Mouse (Mus musculus): ENCODE measurements around the gene Olfr641. TPM values are rescaled to one million over a fixed set of nuclear protein-coding genes. Genes with fewer than 3 reads are reported as not detected.

Gene Olfr641
- not detected in 2 replicates for polyA plus RNA-seq (2016; fragmentation: Nextera tagmentation; extraction: Ambion mirVana)

DNA sequence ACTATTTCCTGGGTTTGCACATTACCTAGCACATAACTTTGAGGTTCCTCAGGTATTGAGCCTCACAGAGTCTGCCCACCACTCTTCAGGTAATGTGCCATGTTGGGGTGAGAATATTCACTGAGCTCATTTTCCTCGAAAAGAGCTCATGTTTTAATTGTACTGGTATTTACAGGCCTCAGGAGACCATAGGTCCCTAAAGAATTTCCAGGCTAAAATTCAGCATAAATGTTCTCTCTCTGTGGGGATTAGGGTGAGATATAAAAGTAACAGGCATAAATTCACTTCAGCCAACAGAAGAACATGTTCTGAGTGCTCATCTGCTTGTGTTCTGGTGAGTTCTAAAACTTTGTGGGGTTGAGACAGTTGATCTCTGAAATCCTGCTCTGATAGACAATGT lies at the start of gene Olfr641:
Gene Olfr641 (plus strand): TSS at position 301 of the 400 bp plus-strand sequence.
- no peaks in the 10 kb centered on the region for H3K4me1 ChIP-seq (replicated peaks)
- no peak within 1 kb of the TSS for H3K4me2 ChIP-seq
- H3K4me3 ChIP-seq = no peak within 1 kb of the TSS
- no peaks in the 10 kb centered on the region; the same call in 1 of the 2 replicates for H3K9me3 ChIP-seq (replicated peaks)
- H3K27me3 ChIP-seq (replicated peaks) = no peaks in the 10 kb centered on the region
- no peak within 1 kb of the TSS for H3K27ac ChIP-seq (ENCODE audit: poor library complexity, severe bottlenecking)
- H3K9ac ChIP-seq = no peak within 1 kb of the TSS
- ATAC-seq (ENCODE audit: insufficient number of reproducible peaks, low FRiP score) = no peak
- WGBS = 64% methylated on average over 1 of the region's 1 CpGs
- H3K36me3 ChIP-seq = no peaks in the 10 kb centered on the region

DNA sequence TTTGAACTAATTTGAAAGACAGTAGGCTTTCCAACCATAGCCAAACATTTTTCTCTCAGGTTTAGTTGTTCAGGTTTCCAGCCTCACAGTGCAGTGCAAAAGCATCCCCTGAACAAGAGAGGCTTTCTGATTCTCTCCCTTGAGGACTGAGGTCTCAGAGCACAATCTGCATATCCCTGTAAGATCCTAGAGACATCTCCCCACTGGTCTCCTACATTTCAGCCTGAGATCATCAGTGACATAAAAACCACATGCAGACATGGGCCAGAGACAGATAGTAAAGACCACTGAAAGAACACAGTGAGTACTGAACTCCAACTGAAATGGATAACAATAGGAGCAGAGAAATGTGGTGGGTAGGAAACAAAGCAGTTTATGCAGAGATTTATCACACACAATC lies 36.8 kb upstream of the Olfr641 start, which contains the start of gene Olfr638:
Gene Olfr638 (plus strand): TSS at position 301 of the 400 bp plus-strand sequence.
- no peak for ATAC-seq (ENCODE audit: insufficient number of reproducible peaks, low FRiP score)
- no peaks in the 10 kb centered on the region for H3K27me3 ChIP-seq (replicated peaks)

DNA sequence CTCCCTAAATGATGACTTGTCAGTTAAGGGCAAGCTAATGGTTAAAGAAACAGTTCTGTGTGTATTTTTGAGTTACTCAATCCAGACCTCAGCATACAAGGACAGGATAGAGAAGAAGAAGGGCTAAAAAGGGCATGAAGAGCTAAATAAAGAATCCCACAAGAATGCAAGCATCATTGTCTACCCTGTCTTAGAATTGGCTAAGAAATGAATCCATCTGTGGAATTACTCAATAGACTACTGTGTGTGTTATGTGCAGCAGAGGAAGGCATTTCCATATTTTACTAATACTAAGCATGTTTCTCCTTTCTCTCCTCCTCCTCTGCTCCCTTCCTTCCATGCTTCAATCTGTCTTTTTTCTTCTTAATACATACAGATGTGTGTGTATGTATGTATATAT lies 36.1 kb upstream of the Olfr641 start:
- H3K4me1 ChIP-seq (replicated peaks) = no peaks in the 10 kb centered on the region
- H3K27me3 ChIP-seq (replicated peaks) = no peaks in the 10 kb centered on the region
- no peak overlapping the region for H3K9ac ChIP-seq
- H3K4me3 ChIP-seq = no peak overlapping the region
- ATAC-seq (ENCODE audit: insufficient number of reproducible peaks, low FRiP score) = no peak
- H3K27ac ChIP-seq (ENCODE audit: poor library complexity, severe bottlenecking) = no peak overlapping the region
- H3K4me2 ChIP-seq = no peak overlapping the region
- H3K9me3 ChIP-seq (replicated peaks) = no peaks in the 10 kb centered on the region
- H3K36me3 ChIP-seq = no peaks in the 10 kb centered on the region

More for the DNA sequence above, 36.8 kb upstream of the Olfr641 start, which contains the start of gene Olfr638:
- Histone ChIP-seq H3K9me3 (replicated peaks) (no peaks in the 10 kb centered on the region), H3K27ac (ENCODE audit: poor library complexity, severe bottlenecking) (no peak within 1 kb of the TSS), H3K4me3 (no peak within 1 kb of the TSS), H3K4me1 (replicated peaks) (no peaks in the 10 kb centered on the region), H3K9ac (no peak within 1 kb of the TSS), H3K4me2 (no peak within 1 kb of the TSS), H3K36me3 (no peaks in the 10 kb centered on the region)

DNA sequence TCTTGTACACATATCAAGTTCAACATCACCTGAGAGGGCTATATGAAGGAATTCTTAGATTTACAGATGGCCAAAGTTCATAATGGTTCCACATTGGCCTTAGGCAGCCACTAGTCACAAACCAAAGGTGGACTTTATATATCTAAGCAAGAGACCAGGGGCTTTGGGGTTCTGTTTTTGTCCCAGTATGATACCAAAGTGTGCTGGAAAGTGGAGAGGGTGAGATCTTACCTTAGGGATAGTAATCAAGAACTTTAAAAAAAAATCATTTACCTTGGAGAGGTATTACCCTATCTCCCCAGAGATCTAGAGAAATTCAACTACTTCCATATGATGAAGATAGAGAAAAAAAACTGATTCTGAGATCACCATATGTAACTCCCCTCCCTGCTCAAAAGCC lies 18.0 kb upstream of the Olfr641 start, which contains the start of gene Olfr639:
Gene Olfr639 (minus strand): TSS at position 101 of the 400 bp plus-strand sequence.
- Histone ChIP-seq H3K4me3 (no peak within 1 kb of the TSS), H3K36me3 (no peaks in the 10 kb centered on the region), H3K4me1 (replicated peaks) (no peaks in the 10 kb centered on the region), H3K9me3 (replicated peaks) (0 out of 2 replicates have a peak, but pooled peaks cover 5% of the 10 kb centered on the region), H3K27ac (ENCODE audit: poor library complexity, severe bottlenecking) (no peak within 1 kb of the TSS), H3K9ac (no peak within 1 kb of the TSS), H3K27me3 (replicated peaks) (no peaks in the 10 kb centered on the region), H3K4me2 (no peak within 1 kb of the TSS)
- ATAC-seq (ENCODE audit: insufficient number of reproducible peaks, low FRiP score) = no peak

DNA sequence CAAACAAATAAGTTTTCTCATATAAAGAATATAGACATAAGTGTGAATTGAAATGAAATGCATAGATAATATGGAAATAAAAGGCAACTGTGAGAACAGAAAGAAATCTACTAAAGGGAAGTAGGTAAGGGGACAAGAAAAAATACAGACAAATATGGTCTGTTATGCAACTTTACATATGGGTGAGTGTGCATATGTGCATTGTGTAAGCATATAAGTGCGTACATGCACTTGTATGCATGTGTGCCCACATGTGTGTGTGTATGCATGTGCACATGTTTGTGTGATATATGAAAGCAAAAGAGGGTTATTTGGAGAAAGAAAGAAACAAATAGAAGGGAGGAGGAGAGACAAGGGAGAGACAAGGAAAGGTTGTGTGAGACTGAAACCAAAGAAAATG lies 16.3 kb upstream of the Olfr641 start:
- Histone ChIP-seq H3K27me3 (replicated peaks) (no peaks in the 10 kb centered on the region), H3K27ac (ENCODE audit: poor library complexity, severe bottlenecking) (no peak overlapping the region), H3K36me3 (no peaks in the 10 kb centered on the region), H3K4me2 (no peak overlapping the region), H3K9me3 (replicated peaks) (0 out of 2 replicates have a peak, but pooled peaks cover 5% of the 10 kb centered on the region), H3K4me3 (no peak overlapping the region), H3K4me1 (replicated peaks) (no peaks in the 10 kb centered on the region), H3K9ac (no peak overlapping the region)
- WGBS = 73% methylated on average over 1 of the region's 1 CpGs
- ATAC-seq (ENCODE audit: insufficient number of reproducible peaks, low FRiP score) = no peak

DNA sequence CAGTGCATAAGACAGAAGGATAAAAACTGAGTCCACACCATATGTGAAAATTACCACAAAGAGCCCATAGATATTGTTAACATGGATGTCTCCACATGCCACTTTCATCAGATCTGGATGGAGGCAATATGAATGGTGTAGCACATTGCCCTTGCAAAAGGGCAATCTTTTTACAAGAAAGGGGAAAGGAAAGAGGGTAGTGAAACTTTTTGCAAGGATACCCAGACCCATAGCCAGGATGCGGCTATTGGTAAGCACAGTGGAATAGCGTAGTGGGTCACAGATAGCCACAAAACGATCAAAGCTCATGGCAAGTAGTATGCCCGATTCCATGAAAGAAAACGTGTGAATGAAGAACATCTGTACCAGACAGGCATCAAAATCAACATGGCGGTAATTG lies 13.6 kb upstream of the Olfr641 start:
- no peak overlapping the region for H3K4me2 ChIP-seq
- no peak overlapping the region for H3K27ac ChIP-seq (ENCODE audit: poor library complexity, severe bottlenecking)
- H3K27me3 ChIP-seq (replicated peaks) = no peaks in the 10 kb centered on the region
- no peaks in the 10 kb centered on the region for H3K36me3 ChIP-seq
- 0 out of 2 replicates have a peak, but pooled peaks cover 5% of the 10 kb centered on the region for H3K9me3 ChIP-seq (replicated peaks)
- H3K4me3 ChIP-seq = no peak overlapping the region
- no peak overlapping the region for H3K9ac ChIP-seq
- WGBS = 88% methylated on average over 6 of the region's 6 CpGs
- no peaks in the 10 kb centered on the region for H3K4me1 ChIP-seq (replicated peaks)
- no peak for ATAC-seq (ENCODE audit: insufficient number of reproducible peaks, low FRiP score)

DNA sequence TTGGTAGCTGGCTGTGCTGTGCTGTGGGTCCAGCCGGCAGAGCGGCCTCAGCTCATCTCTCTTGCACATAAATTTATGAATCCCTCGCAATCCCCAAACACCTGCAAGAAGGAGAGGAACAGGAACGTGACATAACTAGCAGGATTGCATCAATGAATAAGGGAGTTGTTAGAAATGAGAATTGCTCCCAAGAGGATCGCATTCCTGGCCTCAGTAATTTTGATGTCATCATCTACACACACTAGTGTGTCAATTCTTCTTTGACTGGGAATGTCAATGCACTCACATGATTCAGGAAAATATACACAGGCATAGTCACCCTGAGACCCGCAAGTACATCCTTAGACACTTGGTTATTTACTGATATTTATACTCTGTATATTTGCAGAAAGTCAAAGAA lies 9.8 kb upstream of the Olfr641 start, which contains the start of gene Olfr640:
Gene Olfr640 (minus strand): TSS at position 101 of the 400 bp plus-strand sequence.
- Histone ChIP-seq H3K4me2 (no peak within 1 kb of the TSS), H3K9ac (no peak within 1 kb of the TSS), H3K4me3 (no peak within 1 kb of the TSS), H3K36me3 (no peaks in the 10 kb centered on the region), H3K9me3 (replicated peaks) (0 out of 2 replicates have a peak, but pooled peaks cover 5% of the 10 kb centered on the region), H3K27ac (ENCODE audit: poor library complexity, severe bottlenecking) (no peak within 1 kb of the TSS), H3K4me1 (replicated peaks) (no peaks in the 10 kb centered on the region), H3K27me3 (replicated peaks) (no peaks in the 10 kb centered on the region)
- WGBS = 68% methylated on average over 6 of the region's 6 CpGs
- no peak for ATAC-seq (ENCODE audit: insufficient number of reproducible peaks, low FRiP score)

DNA sequence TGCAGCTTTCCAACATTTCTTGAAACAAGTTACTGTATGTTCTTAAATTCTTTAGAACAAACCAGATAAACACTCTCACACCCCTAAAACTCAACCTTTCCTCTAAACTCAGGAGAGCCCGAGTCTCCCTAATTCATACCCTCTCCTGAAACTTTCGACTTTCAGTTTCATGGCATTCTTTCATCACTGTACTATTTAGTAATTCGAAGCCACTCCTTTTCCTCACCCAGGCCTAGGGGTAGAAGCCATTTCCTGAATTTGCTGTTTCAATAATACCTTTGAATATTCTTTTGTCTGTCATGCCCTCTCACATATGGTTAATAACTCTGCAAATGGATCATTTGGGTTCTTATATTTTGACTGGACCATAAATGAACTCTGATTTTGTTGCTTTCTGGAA lies 8.3 kb upstream of the Olfr641 start:
- no peak overlapping the region for H3K4me2 ChIP-seq
- no peaks in the 10 kb centered on the region for H3K27me3 ChIP-seq (replicated peaks)
- no peak for ATAC-seq (ENCODE audit: insufficient number of reproducible peaks, low FRiP score)
- H3K36me3 ChIP-seq = no peaks in the 10 kb centered on the region
- H3K4me1 ChIP-seq (replicated peaks) = no peaks in the 10 kb centered on the region
- no peak overlapping the region for H3K4me3 ChIP-seq
- 0 out of 2 replicates have a peak, but pooled peaks cover under 1% of the 10 kb centered on the region for H3K9me3 ChIP-seq (replicated peaks)
- no peak overlapping the region for H3K27ac ChIP-seq (ENCODE audit: poor library complexity, severe bottlenecking)
- WGBS = 70% methylated on average over 3 of the region's 3 CpGs
- H3K9ac ChIP-seq = no peak overlapping the region

DNA sequence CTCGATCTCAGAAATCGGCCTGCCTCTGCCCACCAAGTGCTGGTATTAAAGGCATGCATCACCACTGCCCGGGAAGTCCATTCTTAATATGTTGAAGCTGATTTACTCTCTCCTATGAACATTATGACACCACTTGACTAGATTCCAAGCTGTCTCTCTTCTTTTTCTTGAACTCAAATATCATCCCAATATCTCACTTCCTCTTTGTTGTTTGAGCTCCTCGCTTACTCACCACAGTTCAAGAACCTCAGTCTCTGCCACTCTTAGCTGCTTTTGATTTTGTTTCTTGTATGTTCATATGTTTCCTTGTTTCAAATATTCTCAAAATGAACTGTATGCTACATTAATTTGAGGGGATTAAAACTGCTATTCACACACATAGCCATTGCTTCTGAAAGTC lies 15.5 kb downstream of the Olfr641 start:
- Histone ChIP-seq H3K36me3 (no peaks in the 10 kb centered on the region), H3K9me3 (replicated peaks) (0 out of 2 replicates have a peak, but pooled peaks cover under 1% of the 10 kb centered on the region), H3K27ac (ENCODE audit: poor library complexity, severe bottlenecking) (no peak overlapping the region), H3K4me2 (no peak overlapping the region), H3K27me3 (replicated peaks) (no peaks in the 10 kb centered on the region), H3K9ac (no peak overlapping the region), H3K4me1 (replicated peaks) (no peaks in the 10 kb centered on the region), H3K4me3 (no peak overlapping the region)
- ATAC-seq (ENCODE audit: insufficient number of reproducible peaks, low FRiP score) = no peak
- WGBS = 79% methylated on average over 4 of the region's 4 CpGs

DNA sequence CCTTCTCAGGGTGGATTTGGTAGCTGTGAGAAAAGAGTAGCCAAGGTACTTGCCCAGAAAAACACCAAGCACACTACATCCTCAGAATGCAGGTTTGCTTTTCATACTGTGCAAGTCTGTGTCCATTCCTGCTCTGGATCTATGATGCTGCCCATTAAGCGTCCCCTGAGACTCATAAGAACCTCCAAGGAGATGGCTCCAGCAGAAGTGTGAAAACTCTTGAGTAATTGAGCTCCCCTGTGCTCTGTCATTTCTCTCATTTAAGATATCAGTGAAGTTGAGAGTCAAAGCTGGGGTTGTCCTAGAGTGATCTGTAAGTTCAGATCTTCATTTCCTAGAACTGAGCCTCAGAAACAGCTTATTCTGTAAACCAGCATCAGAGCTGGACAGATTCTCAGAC lies 17.3 kb downstream of the Olfr641 start, which contains the start of gene Olfr642:
Gene Olfr642 (minus strand): TSS at position 101 of the 400 bp plus-strand sequence.
- no peak for ATAC-seq (ENCODE audit: insufficient number of reproducible peaks, low FRiP score)
- H3K4me3 ChIP-seq = no peak within 1 kb of the TSS
- H3K36me3 ChIP-seq = no peaks in the 10 kb centered on the region

DNA sequence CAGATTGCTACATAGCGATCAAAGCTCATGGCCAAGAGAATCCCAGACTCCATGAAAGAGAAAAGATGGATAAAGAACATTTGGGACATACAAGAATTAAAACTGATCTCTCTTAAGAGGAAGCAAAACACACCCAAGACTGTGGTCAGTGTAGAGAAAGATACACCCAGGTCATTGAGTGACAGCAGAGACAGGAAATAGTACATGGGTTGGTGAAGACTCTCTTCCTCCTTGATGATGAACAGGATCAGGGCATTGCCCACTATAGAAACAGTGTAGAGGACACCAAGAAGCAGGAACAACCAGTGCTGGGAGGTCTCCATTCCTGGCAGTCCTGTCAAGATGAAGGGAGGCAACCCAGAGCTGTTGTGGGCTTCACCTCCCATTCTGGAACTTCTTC lies 24.0 kb downstream of the Olfr641 start:
- WGBS = 80% methylated on average over 1 of the region's 1 CpGs
- H3K4me2 ChIP-seq = no peak overlapping the region
- ATAC-seq (ENCODE audit: insufficient number of reproducible peaks, low FRiP score) = no peak
- no peak overlapping the region for H3K27ac ChIP-seq (ENCODE audit: poor library complexity, severe bottlenecking)
- H3K9me3 ChIP-seq (replicated peaks) = 0 out of 2 replicates have a peak, but pooled peaks cover 5% of the 10 kb centered on the region
- no peak overlapping the region for H3K4me3 ChIP-seq
- no peaks in the 10 kb centered on the region for H3K27me3 ChIP-seq (replicated peaks)
- no peaks in the 10 kb centered on the region for H3K36me3 ChIP-seq
- H3K9ac ChIP-seq = no peak overlapping the region
- no peaks in the 10 kb centered on the region for H3K4me1 ChIP-seq (replicated peaks)

More for the DNA sequence above, 17.3 kb downstream of the Olfr641 start, which contains the start of gene Olfr642:
- Histone ChIP-seq H3K27ac (ENCODE audit: poor library complexity, severe bottlenecking) (no peak within 1 kb of the TSS), H3K9ac (no peak within 1 kb of the TSS), H3K4me1 (replicated peaks) (no peaks in the 10 kb centered on the region), H3K9me3 (replicated peaks) (0 out of 2 replicates have a peak, but pooled peaks cover 2% of the 10 kb centered on the region), H3K4me2 (no peak within 1 kb of the TSS), H3K27me3 (replicated peaks) (no peaks in the 10 kb centered on the region)
- WGBS = 57% methylated on average over 1 of the region's 1 CpGs

DNA sequence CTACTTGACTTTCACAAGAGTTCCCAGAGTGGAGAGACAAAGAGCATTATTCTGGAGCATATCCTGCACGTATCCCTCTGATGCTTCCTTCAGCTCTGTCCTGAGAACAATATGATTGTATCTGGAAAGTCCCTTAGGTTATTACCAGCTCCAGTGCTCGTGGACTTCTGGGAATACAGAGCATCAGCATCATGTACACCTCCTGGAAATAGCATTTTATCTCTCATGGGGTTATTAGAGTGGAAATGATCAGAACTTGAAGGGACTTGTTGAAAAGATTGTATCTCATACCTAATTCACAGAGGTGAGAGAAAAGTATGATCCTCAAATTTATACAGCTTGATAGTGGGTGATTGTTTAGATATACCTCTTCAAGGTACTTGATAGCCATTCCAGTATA lies 26.1 kb downstream of the Olfr641 start, which contains the start of gene 4930516K23Rik:
Gene 4930516K23Rik (minus strand): TSS at position 101 of the 400 bp plus-strand sequence.
- Histone ChIP-seq H3K9ac (no peak within 1 kb of the TSS), H3K4me3 (no peak within 1 kb of the TSS), H3K36me3 (no peaks in the 10 kb centered on the region), H3K4me1 (replicated peaks) (no peaks in the 10 kb centered on the region), H3K9me3 (replicated peaks) (0 out of 2 replicates have a peak, but pooled peaks cover 3% of the 10 kb centered on the region), H3K27ac (ENCODE audit: poor library complexity, severe bottlenecking) (no peak within 1 kb of the TSS), H3K27me3 (replicated peaks) (no peaks in the 10 kb centered on the region), H3K4me2 (no peak within 1 kb of the TSS)
- ATAC-seq (ENCODE audit: insufficient number of reproducible peaks, low FRiP score) = no peak
- 52% methylated on average over 2 of the region's 2 CpGs for WGBS

Data from heart, embryonic 12.5 days (tissue).